Mouse (Mus musculus) gastrocnemius, adult 2 months (tissue): ENCODE results near the gene Yy1. TPM values are rescaled to one million over a fixed set of nuclear protein-coding genes. Genes with fewer than 3 reads are reported as not detected.

ENCODE experiments used
- DNase-seq: peaks from one replicate; pipeline ENCODE4 v3.0.0; 2022
- H3K27ac ChIP-seq: fragments of 200-600 bp; 2 replicates; pipeline ENCODE4 v1.8.1; 2022; ENCODE audit warnings: mild to moderate bottlenecking
- H3K4me3 ChIP-seq: fragments of 200-600 bp; 2 replicates; pipeline ENCODE4 v1.8.1; 2022; ENCODE audit warnings: mild to moderate bottlenecking, moderate library complexity
- CTCF ChIP-seq: fragments of 200-600 bp; IDR thresholded peaks from 2 replicates; pipeline ENCODE4 v1.8.1; 2022; ENCODE audit warnings: antibody characterized with exemption, mild to moderate bottlenecking, moderate library complexity
- intact Hi-C: fragments of 180-260 bp; cut with DNase I; formaldehyde crosslinking; loops from one replicate; pipeline ENCODE4 v1.15.1; 2025
- long read RNA-seq, 2 experiments: library from polyadenylated mRNA; stranded (forward); transcript quantifications; one replicate each; pipeline ENCODE4 v2.0.0; 2021
- total RNA-seq, 2 experiments: library from RNA; stranded (reverse); gene quantifications; 2 replicates each; pipeline ENCODE4 v1.2.3; 2021

Gene Yy1
- total RNA-seq = 10 to 100 TPM; 33.4 to 35.6 TPM
- long read RNA-seq, experiment 1, full-length matches to known transcripts = 5 of 11 reads
- long read RNA-seq, experiment 1, partial matches to known transcripts = 0 of 11 reads
- long read RNA-seq, experiment 1, other reads (novel, unspliced or antisense) = 6 of 11 reads
- long read RNA-seq, experiment 2, full-length matches to known transcripts = 5 of 16 reads
- long read RNA-seq, experiment 2, partial matches to known transcripts = 0 of 16 reads
- long read RNA-seq, experiment 2, other reads (novel, unspliced or antisense) = 11 of 16 reads

- Histone ChIP-seq H3K27ac (peak within 1 kb of the TSS; percentile 98), H3K4me3 (peak within 1 kb of the TSS; percentile 100)
- TF ChIP-seq CTCF = 0 out of 2 replicates have a peak, but pooled peaks have one; percentile 4
- peak; percentile 100 for DNase-seq
- intact Hi-C loops = no loop called here
Observed at GRCm38 (mm10) chr12:108792546-108793452, at the start of gene Yy1. TSS of gene Yy1 (plus strand) at chr12:108792973.

- Histone ChIP-seq H3K27ac (no peak overlapping the region), H3K4me3 (no peak overlapping the region)
- no peak for DNase-seq
- intact Hi-C loops = no loop called here
- no peak for TF ChIP-seq CTCF
Observed at GRCm38 (mm10) chr12:108745990-108746389, 46.8 kb upstream of the Yy1 start.

- Histone ChIP-seq H3K4me3 (no peak overlapping the region), H3K27ac (no peak overlapping the region)
- TF ChIP-seq CTCF = no peak
- no peak for DNase-seq
- intact Hi-C loops = no loop called here
Observed at GRCm38 (mm10) chr12:108749019-108749418, 43.8 kb upstream of the Yy1 start.

- intact Hi-C loops = no loop called here
- Histone ChIP-seq H3K4me3 (no peak overlapping the region), H3K27ac (no peak overlapping the region)
- TF ChIP-seq CTCF = no peak
- DNase-seq = no peak
Observed at GRCm38 (mm10) chr12:108749454-108749853, 43.3 kb upstream of the Yy1 start.

- Histone ChIP-seq H3K27ac (no peak overlapping the region), H3K4me3 (no peak overlapping the region)
- DNase-seq = no peak
- no peak for TF ChIP-seq CTCF
- intact Hi-C loops = loop anchor here (10.0 kb wide), 1 partner anchor 65 kb away; no protein-coding TSS in a partner anchor
Observed at GRCm38 (mm10) chr12:108750226-108750625, 42.5 kb upstream of the Yy1 start.

- TF ChIP-seq CTCF = no peak
- Histone ChIP-seq H3K27ac (no peak overlapping the region), H3K4me3 (no peak overlapping the region)
- intact Hi-C loops = loop anchor here (10.0 kb wide), 1 partner anchor 67 kb away; no protein-coding TSS in a partner anchor
- DNase-seq = no peak
Observed at GRCm38 (mm10) chr12:108751790-108752189, 41.0 kb upstream of the Yy1 start.

- intact Hi-C loops = loop anchor here (5.0 to 10.0 kb wide), 2 partner anchors 70 to 193 kb away; no protein-coding TSS in a partner anchor
- no peak overlapping the region for H3K4me3 ChIP-seq
- no peak overlapping the region for H3K27ac ChIP-seq
- no peak for TF ChIP-seq CTCF
- DNase-seq = no peak
Observed at GRCm38 (mm10) chr12:108755141-108755540, 37.6 kb upstream of the Yy1 start.

- Histone ChIP-seq H3K27ac (no peak overlapping the region), H3K4me3 (no peak overlapping the region)
- no peak for TF ChIP-seq CTCF
- DNase-seq = no peak
- intact Hi-C loops = loop anchor here (2.0 to 10.0 kb wide), 3 partner anchors 72 to 194 kb away; no protein-coding TSS in a partner anchor
Observed at GRCm38 (mm10) chr12:108756611-108757010, 36.2 kb upstream of the Yy1 start.

GRCm38 (mm10) chr12:108757717-108758257 lies 35.0 kb upstream of the Yy1 start:
- intact Hi-C loops = loop anchor here (2.0 to 10.0 kb wide), 3 partner anchors 73 to 195 kb away; no protein-coding TSS in a partner anchor
- H3K27ac ChIP-seq = peak overlapping the region; percentile 83
- TF ChIP-seq CTCF = peak; percentile 95; the same call in 1 of the 2 replicates
- peak overlapping the region; percentile 85 for H3K4me3 ChIP-seq
- peak; percentile 99 for DNase-seq

- TF ChIP-seq CTCF = no peak
- intact Hi-C loops = loop anchor here (5.0 to 10.0 kb wide), 2 partner anchors 73 to 196 kb away; no protein-coding TSS in a partner anchor
- 0 out of 2 replicates have a peak overlapping the region, but pooled peaks have one; percentile 83 for H3K27ac ChIP-seq
- DNase-seq = peak; percentile 27
- peak overlapping the region; percentile 85 for H3K4me3 ChIP-seq
Observed at GRCm38 (mm10) chr12:108758273-108758672, 34.5 kb upstream of the Yy1 start.

GRCm38 (mm10) chr12:108758682-108759081 lies 34.1 kb upstream of the Yy1 start:
- intact Hi-C loops = loop anchor here (5.0 to 10.0 kb wide), 2 partner anchors 74 to 196 kb away; no protein-coding TSS in a partner anchor

GRCm38 (mm10) chr12:108759266-108759665 lies 33.5 kb upstream of the Yy1 start:
- Histone ChIP-seq H3K4me3 (no peak overlapping the region), H3K27ac (no peak overlapping the region)
- no peak for TF ChIP-seq CTCF
- intact Hi-C loops = loop anchor here (5.0 to 10.0 kb wide), 2 partner anchors 74 to 197 kb away; no protein-coding TSS in a partner anchor
- DNase-seq = no peak

More at GRCm38 (mm10) chr12:108758682-108759081, 34.1 kb upstream of the Yy1 start:
- no peak overlapping the region for H3K4me3 ChIP-seq
- no peak overlapping the region for H3K27ac ChIP-seq
- TF ChIP-seq CTCF = no peak
- DNase-seq = no peak
